Mouse (Mus musculus) bone marrow macrophage, adult 2 months (primary cell): ENCODE results near the gene Gm49321.

Source experiments
- CTCF ChIP-seq: IDR thresholded peaks from 2 replicates; pipeline ENCODE4 v1.5.1; 2012; ENCODE audit warnings: low read depth, mild to moderate bottlenecking, low read length, moderate library complexity
- POLR2A ChIP-seq: IDR thresholded peaks from 2 replicates; pipeline ENCODE4 v1.6.1; 2012; ENCODE audit warnings: mild to moderate bottlenecking, low read depth, low read length, borderline replicate concordance

- TF ChIP-seq CTCF (no peak), POLR2A (no peak)
Observed at GRCm38 (mm10) chr12:73904133-73904934, 33.1 kb upstream of the Gm49321 start.
